In the genomic region with DNA sequence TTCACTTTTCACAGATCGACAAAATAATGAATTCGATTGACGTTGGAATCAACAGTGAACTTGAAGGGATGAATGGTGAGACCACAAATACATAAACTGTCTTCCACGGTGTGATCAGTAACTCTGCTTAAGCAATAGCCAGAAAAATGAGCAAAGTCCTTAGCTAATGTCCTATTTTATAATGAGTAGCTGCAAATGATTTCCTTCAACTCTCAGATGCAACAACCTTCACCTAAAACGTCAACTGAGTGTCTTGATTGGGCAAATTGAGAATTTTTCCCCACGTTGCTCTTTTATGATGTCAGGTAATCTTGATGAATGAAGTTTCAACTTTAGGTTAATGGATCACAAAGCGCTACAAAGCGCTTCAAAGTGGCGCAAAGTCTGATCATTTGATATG, we compare ENCODE assay signal across 26 mouse cellular contexts.
"Had no signal": no experiment of that assay in that cellular context is flagged by ENCODE, and none has a peak within 500 bp of the region (broad histone marks: within the 10 kb centered on the region; RNA-seq: fewer than 3 reads in every experiment).

No protein-coding gene starts in this region.

- H3K36me3 ChIP-seq: heart, embryonic 10.5 days; heart, embryonic 12.5 days; heart, embryonic 13.5 days; heart, embryonic 15.5 days; hindbrain, embryonic 10.5 days; hindbrain, embryonic 12.5 days; hindbrain, embryonic 13.5 days; hindbrain, embryonic 15.5 days; intestine, embryonic 15.5 days; kidney, embryonic 15.5 days had no signal

- DNase-seq: heart, postnatal 10 days; heart, postnatal 14 days; heart, postnatal 36 days; heart, postnatal 4 days; kidney, adult 11 months; kidney, adult 18-20 months; kidney, postnatal 25 days; kidney, postnatal 36 days; kidney, postnatal 4 days; layer of hippocampus, adult 9-11 months; layer of hippocampus, postnatal 36 days had no signal

- H3K27ac ChIP-seq: heart, embryonic 10.5 days; heart, embryonic 13.5 days; heart, embryonic 15.5 days; hindbrain, embryonic 10.5 days; hindbrain, embryonic 12.5 days; hindbrain, embryonic 13.5 days; hindbrain, embryonic 14.5 days; hindbrain, embryonic 15.5 days; hindbrain, postnatal 0 days; intestine, embryonic 15.5 days; kidney, embryonic 15.5 days; kidney, postnatal 0 days; layer of hippocampus, adult 2 months; left cerebral cortex, adult 2 months had no signal

- H3K27me3 ChIP-seq: heart, embryonic 12.5 days; heart, embryonic 13.5 days; heart, embryonic 15.5 days; hindbrain, embryonic 12.5 days; hindbrain, embryonic 13.5 days; hindbrain, embryonic 15.5 days; intestine, embryonic 15.5 days; kidney, embryonic 15.5 days had no signal

- H3K4me1 ChIP-seq: heart, embryonic 10.5 days; heart, embryonic 12.5 days; heart, embryonic 15.5 days; hindbrain, embryonic 10.5 days; hindbrain, embryonic 12.5 days; hindbrain, embryonic 13.5 days; hindbrain, embryonic 15.5 days; intestine, embryonic 15.5 days; kidney, embryonic 15.5 days had no signal

- H3K4me3 ChIP-seq: heart, embryonic 10.5 days; heart, embryonic 12.5 days; heart, embryonic 13.5 days; heart, embryonic 15.5 days; hindbrain, embryonic 10.5 days; hindbrain, embryonic 12.5 days; hindbrain, embryonic 13.5 days; hindbrain, embryonic 15.5 days; intestine, embryonic 15.5 days; kidney, embryonic 15.5 days; layer of hippocampus, adult 2 months; left cerebral cortex, adult 2 months had no signal
